Mouse (Mus musculus) ES-E14 (cell line): Measurements from ENCODE around the gene Wnt10b. TPM values are rescaled to one million over a fixed set of nuclear protein-coding genes. Genes with fewer than 3 reads are reported as not detected.

Experiments used
- DNase-seq: peaks from one replicate; pipeline ENCODE4 v3.0.0-alpha.2; 2013; ENCODE audit warnings: low read depth, low spot score
- H3K27ac ChIP-seq: 2 replicates; pipeline ENCODE4 v1.5.1; 2012; ENCODE audit warnings: low read depth, mild to moderate bottlenecking, low read length, moderate library complexity, mixed read lengths; ENCODE audit not compliant: poor library complexity, insufficient read depth, severe bottlenecking
- H3K36me3 ChIP-seq: 2 replicates; pipeline ENCODE4 v1.6.1; 2012; ENCODE audit warnings: mild to moderate bottlenecking, low read length, moderate library complexity, mixed read lengths; ENCODE audit not compliant: control insufficient read depth, poor library complexity, insufficient read depth, severe bottlenecking
- H3K4me1 ChIP-seq, 2 experiments: fragments of 150-350 bp in 1 of 2; sonication (generic) in 1 of 2; 2 replicates each; pipeline ENCODE4 v1.6.1; 2012; ENCODE audit warnings: low read length in 2 of 2, mild to moderate bottlenecking in 1 of 2, mixed read lengths in 1 of 2; ENCODE audit not compliant: control insufficient read depth in 2 of 2, insufficient read depth in 2 of 2, poor library complexity in 1 of 2
- H3K4me3 ChIP-seq, 2 experiments: fragments of 150-350 bp in 1 of 2; sonication (generic) in 1 of 2; 2 replicates each; pipeline ENCODE4 v1.5.1; 2012; ENCODE audit warnings: low read length in 2 of 2, low read depth in 1 of 2, mild to moderate bottlenecking in 1 of 2, mixed read lengths in 1 of 2; ENCODE audit not compliant: insufficient read depth in 1 of 2, poor library complexity in 1 of 2, severe bottlenecking in 1 of 2
- H3K9ac ChIP-seq: 2 replicates; pipeline ENCODE4 v1.6.1; 2012; ENCODE audit warnings: low read depth, mild to moderate bottlenecking, low read length, mixed read lengths; ENCODE audit not compliant: poor library complexity, insufficient read depth, severe bottlenecking
- H3K9me3 ChIP-seq: fragments of 150-350 bp; sonication (generic); 2 replicates; pipeline ENCODE4 v1.6.1; 2012; ENCODE audit warnings: low read depth, mild to moderate bottlenecking, low read length; ENCODE audit not compliant: control insufficient read depth, insufficient read depth
- CHD2 ChIP-seq: IDR thresholded peaks from 2 replicates; pipeline ENCODE4 v1.6.1; 2014; ENCODE audit warnings: mild to moderate bottlenecking, low read depth, low read length, inconsistent platforms
- HCFC1 ChIP-seq: IDR thresholded peaks from 2 replicates; pipeline ENCODE4 v1.6.1; 2012; ENCODE audit warnings: low read length, inconsistent platforms, borderline replicate concordance; ENCODE audit not compliant: insufficient read depth
- MAFK ChIP-seq: IDR thresholded peaks from 2 replicates; pipeline ENCODE4 v1.6.1; 2014; ENCODE audit warnings: mild to moderate bottlenecking, low read depth, low read length, inconsistent platforms; ENCODE audit not compliant: insufficient read depth
- ZC3H11A ChIP-seq: IDR thresholded peaks from 2 replicates; pipeline ENCODE4 v1.6.1; 2012; ENCODE audit warnings: low read depth, mild to moderate bottlenecking, inconsistent platforms, low read length, borderline replicate concordance
- ZNF384 ChIP-seq: IDR thresholded peaks from 2 replicates; pipeline ENCODE4 v1.6.1; 2012; ENCODE audit warnings: low read depth, low read length, inconsistent platforms
- in situ Hi-C, 2 experiments: fragments of 600-800 bp; cut with MboI; formaldehyde crosslinking; loops; one replicate each; pipeline ENCODE4 v1.15.1; 2025; ENCODE audit warnings: low sequenced_read_pairs in 2 of 2, inconsistent platforms in 1 of 2; ENCODE audit not compliant: unreplicated experiment in 2 of 2
- total RNA-seq: library from RNA; depleted of rRNA; stranded (reverse); fragments of 300-350 nt; gene quantifications from 2 replicates; pipeline ENCODE4 v1.2.3, GENCODE M21; 2012

The Wnt10b gene
- total RNA-seq, 1 experiment: 1.3 TPM

DNA sequence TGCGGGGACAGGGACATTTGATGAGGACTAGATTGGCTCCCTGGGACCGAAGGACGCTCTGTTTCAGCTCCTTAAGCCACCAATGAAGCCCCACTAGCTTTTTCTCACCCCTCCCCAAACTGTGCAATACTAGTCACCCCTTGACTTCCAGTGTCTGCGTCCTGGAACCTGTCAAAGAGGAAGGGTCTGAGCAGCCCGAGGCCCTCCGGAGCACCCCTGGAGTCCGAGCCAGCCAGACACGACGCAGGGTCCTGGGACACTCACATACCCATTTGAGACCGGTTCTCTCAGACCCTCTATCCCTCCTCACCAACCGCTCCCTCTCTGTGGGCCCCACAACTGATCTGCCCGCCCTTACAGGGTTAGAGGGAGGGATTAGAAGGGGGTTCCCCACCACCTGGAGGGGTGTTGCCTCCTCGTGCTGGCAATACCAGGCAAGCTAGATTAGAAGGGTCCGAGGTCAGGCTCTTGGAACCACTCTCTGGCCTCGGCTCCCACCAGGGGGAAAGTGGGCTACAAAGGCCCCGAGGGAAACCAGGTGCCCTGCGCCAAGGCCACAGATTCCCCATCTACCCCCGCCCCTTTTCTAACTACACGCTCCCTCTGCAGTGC lies 839 bp downstream of the Wnt10b start:
- H3K9ac ChIP-seq: no peak overlapping the region
- TF ChIP-seq MAFK (no peak), ZC3H11A (no peak), HCFC1 (no peak), CHD2 (no peak), ZNF384 (no peak)
- H3K4me3 ChIP-seq: peak overlapping the region in 1 of 2 experiments; percentile 29; a peak in 1 of 4 replicates
- no peak overlapping the region for H3K27ac ChIP-seq
- no peaks in the 10 kb centered on the region for H3K9me3 ChIP-seq
- no peak for DNase-seq
- H3K4me1 ChIP-seq: peaks cover 0 to 21% of the 10 kb centered on the region in 2 experiments; a peak in 2 of 4 replicates
- in situ Hi-C loops: loop anchor here (5.0 to 25.0 kb wide), 2 partner anchors 310 to 320 kb away; partner anchors contain the start of genes C1ql4 (in 1 of the 2) and Dnajc22 (in 1 of the 2)
- no peaks in the 10 kb centered on the region for H3K36me3 ChIP-seq

DNA sequence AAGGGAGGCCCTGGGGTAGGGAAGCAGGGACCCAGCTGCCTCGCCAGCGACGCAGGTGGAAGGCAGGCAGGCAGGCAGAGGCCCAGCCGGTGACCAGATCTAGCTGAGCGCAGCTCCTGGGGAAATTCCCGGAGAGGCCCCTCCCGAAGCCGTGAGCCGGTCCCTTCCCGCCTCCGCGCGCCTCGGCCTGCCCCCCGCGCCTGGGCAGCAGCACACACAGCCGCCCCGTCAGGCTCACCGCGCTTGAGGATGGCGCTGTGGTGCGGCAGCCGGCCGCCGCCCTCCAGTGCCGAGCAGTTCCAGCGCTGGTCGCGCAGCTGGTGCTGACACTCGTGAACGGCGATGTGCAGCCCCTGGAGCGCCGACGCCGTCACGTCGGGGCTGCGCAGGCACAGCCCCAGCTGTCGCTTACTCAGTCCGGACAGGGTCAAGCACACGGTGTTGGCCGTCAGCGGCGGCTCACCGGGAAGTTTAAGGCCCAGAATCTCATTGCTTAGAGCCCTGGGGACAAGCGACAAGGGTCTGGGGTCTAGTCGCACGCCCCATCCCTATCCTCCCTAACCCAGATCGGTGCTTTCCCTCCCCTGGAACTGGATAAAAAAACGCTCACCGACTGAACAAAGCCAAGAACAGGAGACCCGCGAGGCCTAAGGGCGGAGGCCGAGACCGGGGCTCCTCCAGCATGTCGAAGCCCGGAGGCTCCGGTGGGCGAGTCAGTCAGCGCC lies 1.5 kb downstream of the Wnt10b start:
- Histone ChIP-seq H3K4me1 (peaks cover 0 to 21% of the 10 kb centered on the region in 2 experiments; a peak in 2 of 4 replicates), H3K27ac (no peak overlapping the region), H3K9me3 (no peaks in the 10 kb centered on the region), H3K4me3 (peak overlapping the region; percentile 1 to 29; a peak in 1 of 4 replicates), H3K9ac (0 out of 2 replicates have a peak overlapping the region, but pooled peaks have one; percentile 13), H3K36me3 (no peaks in the 10 kb centered on the region)
- in situ Hi-C loops: loop anchor here (5.0 to 25.0 kb wide), 2 partner anchors 311 to 321 kb away; partner anchors contain the start of genes C1ql4 (in 1 of the 2) and Dnajc22 (in 1 of the 2)
- TF ChIP-seq CHD2 (no peak), ZC3H11A (no peak)
- DNase-seq: no peak

DNA sequence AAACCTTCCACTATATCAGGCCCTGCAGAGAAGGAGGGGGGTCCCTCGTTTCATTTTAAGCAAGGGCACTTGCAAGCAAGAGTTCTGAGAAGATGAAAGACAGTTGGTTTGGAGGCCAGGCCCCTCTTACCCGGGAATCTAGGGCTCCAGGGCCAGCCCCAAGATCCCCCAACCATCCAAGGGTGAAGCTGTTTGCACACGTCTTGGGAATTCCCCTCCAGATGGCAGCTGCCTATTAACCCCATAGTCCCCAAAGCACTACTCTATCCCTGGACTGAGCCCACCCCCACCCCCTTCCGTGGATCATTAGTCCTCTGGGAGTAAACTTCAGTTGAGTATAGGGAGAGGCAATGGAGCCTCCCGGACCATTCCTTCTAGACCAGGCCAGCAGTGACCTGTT lies 2.4 kb downstream of the Wnt10b start:
- Histone ChIP-seq H3K9ac (no peak overlapping the region), H3K27ac (no peak overlapping the region), H3K9me3 (no peaks in the 10 kb centered on the region), H3K36me3 (no peaks in the 10 kb centered on the region), H3K4me3 (no peak overlapping the region), H3K4me1 (peaks cover 0 to 21% of the 10 kb centered on the region in 2 experiments; a peak in 2 of 4 replicates)
- no peak for DNase-seq
- in situ Hi-C loops: loop anchor here (5.0 to 25.0 kb wide), 2 partner anchors 312 to 322 kb away; partner anchors contain the start of genes C1ql4 (in 1 of the 2) and Dnajc22 (in 1 of the 2)
- TF ChIP-seq CHD2: no peak
- no peak for TF ChIP-seq HCFC1
- TF ChIP-seq ZC3H11A: no peak
- no peak for TF ChIP-seq MAFK

DNA sequence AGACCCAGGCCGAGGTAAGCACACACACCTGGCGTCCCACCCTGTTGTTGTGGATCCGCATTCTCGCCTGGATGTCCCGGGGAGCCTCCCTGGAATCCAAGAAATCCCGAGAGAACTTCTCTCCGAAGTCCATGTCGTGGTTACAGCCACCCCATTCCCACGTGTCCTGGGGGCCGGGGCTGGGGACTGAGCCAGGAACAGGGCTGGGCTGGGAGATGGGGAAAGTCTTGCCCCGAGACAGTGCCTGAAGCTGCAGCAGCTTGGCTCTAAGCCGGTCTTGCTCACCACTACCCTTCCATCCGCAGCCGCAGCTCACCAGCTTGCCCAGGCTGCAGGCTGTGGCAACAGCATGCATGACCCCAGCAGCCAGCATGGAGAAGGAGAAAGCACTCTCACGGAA lies 3.9 kb downstream of the Wnt10b start:
- Histone ChIP-seq H3K4me3 (no peak overlapping the region), H3K27ac (no peak overlapping the region), H3K4me1 (peaks cover 0 to 18% of the 10 kb centered on the region in 2 experiments; a peak in 2 of 4 replicates), H3K9ac (no peak overlapping the region), H3K36me3 (no peaks in the 10 kb centered on the region), H3K9me3 (no peaks in the 10 kb centered on the region)
- in situ Hi-C loops: no loop called here
- no peak for DNase-seq
- no peak for TF ChIP-seq CHD2
- no peak for TF ChIP-seq HCFC1
- no peak for TF ChIP-seq MAFK
- no peak for TF ChIP-seq ZC3H11A
- no peak for TF ChIP-seq ZNF384
